Mouse (Mus musculus) heart, postnatal 0 days (tissue): Measurements from ENCODE around the gene Itga8.

Experiments used
- CTCF ChIP-seq: IDR thresholded peaks from 2 replicates; pipeline ENCODE4 v1.5.1; 2016; ENCODE audit warnings: antibody characterized with exemption, control low read depth, low read depth
- EP300 ChIP-seq: IDR thresholded peaks from 2 replicates; pipeline ENCODE4 v1.6.1; 2016; ENCODE audit warnings: antibody characterized with exemption, low read depth

DNA sequence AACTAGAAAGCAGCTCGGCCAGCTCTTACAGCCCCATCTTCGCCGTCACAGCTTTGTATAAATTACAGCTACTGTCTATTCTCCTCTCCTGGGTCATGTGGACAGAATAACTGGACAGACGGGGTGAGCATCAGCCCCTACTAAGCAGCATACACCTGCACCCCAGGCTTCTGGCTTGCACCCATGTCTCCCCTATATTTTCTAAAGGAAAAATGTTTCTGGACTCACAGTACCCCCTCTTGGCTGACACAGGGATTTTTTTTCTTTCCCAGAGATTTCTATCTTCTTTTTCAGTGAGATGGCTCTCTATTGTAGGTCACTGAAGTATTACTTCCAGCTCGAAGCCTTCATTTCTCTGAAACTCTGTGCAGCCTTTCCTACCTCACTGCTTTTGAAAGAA is 4.4 kb downstream of the Itga8 start:
- TF ChIP-seq CTCF (no peak), EP300 (no peak)
